Mouse (Mus musculus) neural tube, embryonic 13.5 days (tissue): Measurements from ENCODE around the gene Dgkg. TPM values are rescaled to one million over a fixed set of nuclear protein-coding genes. Genes with fewer than 3 reads are reported as not detected.

ENCODE experiments used
- ATAC-seq: fragments of 200-750 bp; cut with Nextera tagmentation; 2 replicates; pipeline ENCODE4 v1.8.0; 2017; ENCODE audit warnings: low read depth, mild to moderate bottlenecking, moderate TSS enrichment, moderate library complexity
- H3K27ac ChIP-seq: fragments of 300-500 bp; sonication (generic); replicated peaks from 2 replicates; pipeline ENCODE4 v1.5.1; 2015; ENCODE audit warnings: moderate library complexity, mild to moderate bottlenecking, inconsistent platforms
- H3K27me3 ChIP-seq: fragments of 300-500 bp; sonication (generic); 2 replicates; pipeline ENCODE4 v1.6.1; 2015; ENCODE audit warnings: mild to moderate bottlenecking, inconsistent platforms
- H3K36me3 ChIP-seq: fragments of 300-500 bp; sonication (generic); 2 replicates; pipeline ENCODE4 v1.6.1; 2015; ENCODE audit warnings: mild to moderate bottlenecking, inconsistent platforms
- H3K4me1 ChIP-seq: fragments of 300-500 bp; sonication (generic); replicated peaks from 2 replicates; pipeline ENCODE4 v1.6.1; 2015; ENCODE audit warnings: inconsistent platforms
- H3K4me2 ChIP-seq: fragments of 300-500 bp; sonication (generic); 2 replicates; pipeline ENCODE4 v1.6.1; 2015; ENCODE audit warnings: inconsistent platforms, mild to moderate bottlenecking, moderate library complexity
- H3K4me3 ChIP-seq: fragments of 300-500 bp; sonication (generic); 2 replicates; pipeline ENCODE4 v1.5.1; 2015; ENCODE audit warnings: mild to moderate bottlenecking, inconsistent platforms
- H3K9ac ChIP-seq: fragments of 300-500 bp; sonication (generic); 2 replicates; pipeline ENCODE4 v1.6.1; 2015; ENCODE audit warnings: moderate library complexity, mild to moderate bottlenecking, inconsistent platforms
- H3K9me3 ChIP-seq: fragments of 300-500 bp; sonication (generic); 2 replicates; pipeline ENCODE4 v1.6.1; 2016; ENCODE audit warnings: inconsistent platforms
- WGBS: fragments of 180-500 bp; shearing (Covaris S2); methylation state at CpG from one replicate; pipeline ENCODE4 v1.1.7; 2015; 5-methylcytosine and 5-hydroxymethylcytosine counted together
- polyA plus RNA-seq: library from polyadenylated mRNA; unstranded; fragments of >200 nt; fragmentation: Nextera tagmentation; extraction: Ambion mirVana; gene quantifications from 2 replicates; pipeline ENCODE4 v1.2.1, GENCODE M21; 2015

Dgkg gene
- polyA plus RNA-seq, 1 experiment from 2014 or later = 0.82 TPM

GRCm38 (mm10) chr16:22438441-22439373 lies 218.3 kb downstream of the Dgkg start:
- no peaks in the 10 kb centered on the region for H3K36me3 ChIP-seq
- peak overlapping the region; percentile 73 for H3K9ac ChIP-seq
- H3K9me3 ChIP-seq = no peaks in the 10 kb centered on the region
- H3K27me3 ChIP-seq = peaks cover 68% of the 10 kb centered on the region
- WGBS = under 1% methylated on average over 59 of the region's 59 CpGs
- H3K27ac ChIP-seq = peak overlapping the region; percentile 76
- peak overlapping the region; percentile 73 for H3K4me3 ChIP-seq
- H3K4me2 ChIP-seq = peak overlapping the region; percentile 99
- peaks cover 47% of the 10 kb centered on the region for H3K4me1 ChIP-seq
- ATAC-seq = peak; percentile 24

- 47% methylated on average over 6 of the region's 6 CpGs for WGBS
Measured at GRCm38 (mm10) chr16:22436106-22436505, 220.9 kb downstream of the Dgkg start.

GRCm38 (mm10) chr16:22434530-22434929 lies 222.5 kb downstream of the Dgkg start:
- 0 out of 2 replicates have a peak overlapping the region, but pooled peaks have one; percentile 10 for H3K4me3 ChIP-seq
- peak overlapping the region; percentile 76 for H3K27ac ChIP-seq
- 20% methylated on average over 5 of the region's 5 CpGs for WGBS
- peaks cover 47% of the 10 kb centered on the region for H3K27me3 ChIP-seq
- H3K9me3 ChIP-seq = no peaks in the 10 kb centered on the region
- H3K4me2 ChIP-seq = peak overlapping the region; percentile 44
- no peaks in the 10 kb centered on the region for H3K36me3 ChIP-seq
- ATAC-seq = no peak
- peaks cover 55% of the 10 kb centered on the region for H3K4me1 ChIP-seq
- H3K9ac ChIP-seq = 0 out of 2 replicates have a peak overlapping the region, but pooled peaks have one; percentile 45

More at GRCm38 (mm10) chr16:22436106-22436505, 220.9 kb downstream of the Dgkg start:
- H3K4me3 ChIP-seq = no peak overlapping the region
- H3K36me3 ChIP-seq = no peaks in the 10 kb centered on the region
- no peak overlapping the region for H3K9ac ChIP-seq
- H3K27ac ChIP-seq = no peak overlapping the region
- H3K4me1 ChIP-seq = peaks cover 53% of the 10 kb centered on the region
- peaks cover 51% of the 10 kb centered on the region for H3K27me3 ChIP-seq
- ATAC-seq = no peak
- no peaks in the 10 kb centered on the region for H3K9me3 ChIP-seq
- H3K4me2 ChIP-seq = no peak overlapping the region

GRCm38 (mm10) chr16:22433944-22434343 lies 223.1 kb downstream of the Dgkg start:
- WGBS = 6% methylated on average over 12 of the region's 12 CpGs
- Histone ChIP-seq H3K9ac (peak overlapping the region; percentile 45; the same call in 1 of the 2 replicates), H3K4me1 (peaks cover 59% of the 10 kb centered on the region), H3K9me3 (no peaks in the 10 kb centered on the region), H3K27ac (peak overlapping the region; percentile 76), H3K4me3 (0 out of 2 replicates have a peak overlapping the region, but pooled peaks have one; percentile 10), H3K27me3 (peaks cover 47% of the 10 kb centered on the region), H3K4me2 (peak overlapping the region; percentile 44), H3K36me3 (no peaks in the 10 kb centered on the region)
- ATAC-seq = no peak

- peaks cover 36% of the 10 kb centered on the region for H3K27me3 ChIP-seq
- WGBS = 90% methylated on average over 12 of the region's 12 CpGs
- no peak for ATAC-seq
- H3K36me3 ChIP-seq = no peaks in the 10 kb centered on the region
- no peak overlapping the region for H3K9ac ChIP-seq
- peaks cover 59% of the 10 kb centered on the region for H3K4me1 ChIP-seq
- H3K9me3 ChIP-seq = no peaks in the 10 kb centered on the region
- H3K27ac ChIP-seq = no peak overlapping the region
- H3K4me2 ChIP-seq = no peak overlapping the region
- H3K4me3 ChIP-seq = no peak overlapping the region
Measured at GRCm38 (mm10) chr16:22431773-22432172, 225.2 kb downstream of the Dgkg start.

- no peaks in the 10 kb centered on the region for H3K9me3 ChIP-seq
- H3K36me3 ChIP-seq = no peaks in the 10 kb centered on the region
- no peak overlapping the region for H3K4me3 ChIP-seq
- H3K27me3 ChIP-seq = peaks cover 33% of the 10 kb centered on the region
- no peak for ATAC-seq
- no peak overlapping the region for H3K4me2 ChIP-seq
- 61% methylated on average over 2 of the region's 2 CpGs for WGBS
- peaks cover 59% of the 10 kb centered on the region for H3K4me1 ChIP-seq
- H3K9ac ChIP-seq = no peak overlapping the region
- H3K27ac ChIP-seq = no peak overlapping the region
Measured at GRCm38 (mm10) chr16:22431335-22431734, 225.7 kb downstream of the Dgkg start.

- Histone ChIP-seq H3K9ac (0 out of 2 replicates have a peak overlapping the region, but pooled peaks have one; percentile 31), H3K9me3 (no peaks in the 10 kb centered on the region), H3K27me3 (peaks cover 24% of the 10 kb centered on the region), H3K4me1 (peaks cover 59% of the 10 kb centered on the region), H3K4me3 (no peak overlapping the region), H3K36me3 (no peaks in the 10 kb centered on the region), H3K27ac (peak overlapping the region; percentile 77), H3K4me2 (peak overlapping the region; percentile 43; the same call in 1 of the 2 replicates)
- 43% methylated on average over 16 of the region's 16 CpGs for WGBS
- ATAC-seq = 0 out of 2 replicates have a peak, but pooled peaks have one; percentile 29
Measured at GRCm38 (mm10) chr16:22430211-22430951, 226.6 kb downstream of the Dgkg start.

GRCm38 (mm10) chr16:22429377-22429776 lies 227.6 kb downstream of the Dgkg start:
- H3K4me3 ChIP-seq = peak overlapping the region; percentile 5
- H3K36me3 ChIP-seq = no peaks in the 10 kb centered on the region
- H3K9me3 ChIP-seq = no peaks in the 10 kb centered on the region
- peak overlapping the region; percentile 43 for H3K4me2 ChIP-seq
- WGBS = 7% methylated on average over 8 of the region's 8 CpGs
- peaks cover 15% of the 10 kb centered on the region; the same call in 1 of the 2 replicates for H3K27me3 ChIP-seq
- H3K9ac ChIP-seq = 0 out of 2 replicates have a peak overlapping the region, but pooled peaks have one; percentile 35
- peak overlapping the region; percentile 77 for H3K27ac ChIP-seq
- H3K4me1 ChIP-seq = peaks cover 49% of the 10 kb centered on the region
- ATAC-seq = 0 out of 2 replicates have a peak, but pooled peaks have one; percentile 5

- no peaks in the 10 kb centered on the region for H3K9me3 ChIP-seq
- peaks cover 44% of the 10 kb centered on the region for H3K4me1 ChIP-seq
- peak overlapping the region; percentile 43 for H3K4me2 ChIP-seq
- peak; percentile 93 for ATAC-seq
- peaks cover 14% of the 10 kb centered on the region; the same call in 1 of the 2 replicates for H3K27me3 ChIP-seq
- H3K36me3 ChIP-seq = no peaks in the 10 kb centered on the region
- peak overlapping the region; percentile 77 for H3K27ac ChIP-seq
- 0 out of 2 replicates have a peak overlapping the region, but pooled peaks have one; percentile 35 for H3K9ac ChIP-seq
- H3K4me3 ChIP-seq = peak overlapping the region; percentile 5
- under 1% methylated on average over 9 of the region's 9 CpGs for WGBS
Measured at GRCm38 (mm10) chr16:22428853-22429341, 228.1 kb downstream of the Dgkg start.

- Histone ChIP-seq H3K27me3 (peaks cover 13% of the 10 kb centered on the region; the same call in 1 of the 2 replicates), H3K4me2 (no peak overlapping the region), H3K9ac (no peak overlapping the region), H3K4me1 (peaks cover 34% of the 10 kb centered on the region), H3K27ac (no peak overlapping the region), H3K9me3 (no peaks in the 10 kb centered on the region), H3K4me3 (no peak overlapping the region), H3K36me3 (no peaks in the 10 kb centered on the region)
- no peak for ATAC-seq
- WGBS = 73% methylated on average over 7 of the region's 7 CpGs
Measured at GRCm38 (mm10) chr16:22426866-22427265, 230.2 kb downstream of the Dgkg start.

- ATAC-seq = no peak
- Histone ChIP-seq H3K27ac (no peak overlapping the region), H3K9me3 (no peaks in the 10 kb centered on the region), H3K9ac (no peak overlapping the region), H3K4me2 (no peak overlapping the region), H3K4me3 (no peak overlapping the region), H3K36me3 (no peaks in the 10 kb centered on the region), H3K27me3 (peaks cover 4% of the 10 kb centered on the region; the same call in 1 of the 2 replicates), H3K4me1 (peaks cover 11% of the 10 kb centered on the region)
- 71% methylated on average over 5 of the region's 5 CpGs for WGBS
Measured at GRCm38 (mm10) chr16:22422256-22422655, 234.8 kb downstream of the Dgkg start.
